Mouse (Mus musculus) retina, postnatal 7 days (tissue): ENCODE measurements around the gene Ppm1l.
"Not testable (repeated sequence)": the region's sequence is repeated elsewhere in the genome, so short reads cannot be mapped to it uniquely, and the experiment has no call there.

Experiments used
- DNase-seq: peaks from one replicate; pipeline ENCODE4 v3.0.0-alpha.2; 2012; ENCODE audit warnings: low read depth, low spot score

The Ppm1l gene

GRCm38 (mm10) chr3:69367916-69368315 lies 51.3 kb downstream of the Ppm1l start:
- no peak for DNase-seq

DNA sequence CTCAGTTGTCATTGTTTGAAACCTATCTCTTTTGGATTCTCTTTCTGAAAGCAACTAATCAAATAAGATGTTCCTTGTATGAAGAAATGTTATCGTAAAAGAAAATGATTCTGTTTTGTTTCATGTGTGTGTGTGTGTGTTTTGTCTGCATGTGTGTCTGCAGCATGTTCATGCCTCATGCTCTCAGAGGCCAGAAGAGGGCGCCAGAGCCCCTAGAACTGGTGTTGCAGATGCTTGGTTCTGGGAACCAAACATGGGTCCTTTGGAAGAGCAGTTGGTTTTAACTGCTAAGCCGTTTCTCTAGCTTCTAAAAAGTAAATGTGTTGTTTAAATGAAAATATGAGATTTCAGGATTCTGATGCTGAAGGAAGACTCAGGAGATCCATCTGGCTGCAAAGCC lies 56.1 kb downstream of the Ppm1l start:
- DNase-seq = no peak

- DNase-seq = peak; percentile 14
These were observed 57.1 kb downstream of the Ppm1l start for GRCm38 (mm10) chr3:69373544-69374306.

DNA sequence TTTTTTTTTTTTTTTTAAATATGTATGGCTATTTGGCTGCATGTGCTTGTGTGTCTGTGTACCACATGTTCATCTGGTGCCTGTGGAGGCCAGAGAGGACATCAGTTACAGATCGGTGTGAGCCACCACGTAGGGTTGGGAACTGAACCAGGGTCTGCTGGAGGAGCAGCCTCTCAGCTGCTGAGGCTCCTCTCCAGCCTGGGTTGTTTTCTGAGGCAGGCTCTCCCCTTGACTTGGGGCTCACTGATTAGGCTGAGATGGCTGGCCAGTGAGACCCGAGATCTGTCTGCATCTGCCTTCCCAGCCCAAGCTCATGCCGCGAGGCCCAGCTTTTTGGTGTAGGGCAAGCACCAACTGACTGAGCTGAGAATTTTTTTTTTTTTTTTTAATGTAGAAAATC lies 57.9 kb downstream of the Ppm1l start:
- no peak for DNase-seq

DNA sequence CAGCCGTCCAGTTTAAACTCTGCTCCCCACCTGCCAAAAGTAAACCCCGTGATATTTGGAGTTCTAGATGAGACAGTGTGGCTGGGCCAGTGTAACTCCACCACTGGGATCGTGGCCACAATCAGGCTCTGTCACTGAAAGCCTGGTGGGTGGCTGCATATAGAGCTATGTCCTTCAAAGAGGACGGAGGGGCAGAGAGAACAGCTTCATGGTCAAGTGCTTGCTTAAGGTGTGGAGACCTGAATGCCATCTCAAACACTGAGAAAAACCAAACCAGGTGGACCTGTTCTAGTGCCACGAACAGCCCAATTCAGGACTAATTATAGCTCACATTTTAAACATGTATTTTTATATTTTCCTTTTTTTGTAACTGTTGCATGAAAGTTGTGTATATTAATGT lies 58.3 kb downstream of the Ppm1l start:
- no peak for DNase-seq

GRCm38 (mm10) chr3:69381213-69381612 lies 64.6 kb downstream of the Ppm1l start:
- DNase-seq = no peak

GRCm38 (mm10) chr3:69391834-69392233 lies 75.2 kb downstream of the Ppm1l start:
- DNase-seq = not testable (repeated sequence)

DNA sequence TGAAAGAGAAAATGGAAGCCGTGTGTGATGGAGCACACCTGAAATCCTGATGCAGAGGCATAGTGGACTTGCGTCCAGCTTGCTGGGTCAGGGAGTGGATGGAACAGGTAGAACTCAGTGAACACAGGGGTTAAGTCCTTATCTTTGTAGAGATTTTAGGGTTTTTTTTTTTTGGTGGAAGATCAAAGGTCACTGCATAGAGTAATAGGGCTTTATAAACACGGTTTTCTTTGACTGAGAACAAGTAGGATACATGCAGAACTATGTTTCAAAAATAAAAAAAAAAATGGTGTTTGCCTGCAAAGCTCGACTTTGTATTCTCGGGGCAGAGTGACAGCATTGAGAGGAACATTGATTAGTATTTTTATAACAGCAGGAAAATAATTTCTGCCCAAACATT lies 75.6 kb downstream of the Ppm1l start:
- no peak for DNase-seq

GRCm38 (mm10) chr3:69393079-69393478 lies 76.4 kb downstream of the Ppm1l start:
- no peak for DNase-seq

DNA sequence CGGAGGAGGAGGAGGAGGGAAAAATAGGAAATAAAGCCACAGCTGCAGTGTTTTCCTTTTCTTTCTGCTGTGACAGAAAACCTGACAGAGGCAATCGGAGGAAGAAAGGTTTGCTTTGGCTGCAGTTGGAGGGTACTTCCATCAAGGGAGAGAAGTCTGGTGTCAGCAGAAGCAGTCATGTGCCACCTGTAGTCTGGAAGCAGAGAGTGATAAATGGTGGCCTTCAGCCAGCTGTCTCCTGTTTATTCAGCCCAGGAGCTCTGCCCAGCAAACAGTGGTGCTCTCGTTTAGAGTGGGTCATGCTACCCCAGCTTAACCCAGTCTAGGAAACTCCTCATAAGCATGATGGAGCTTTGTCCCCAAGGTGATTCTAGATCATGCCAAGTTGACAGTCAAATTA lies 77.3 kb downstream of the Ppm1l start:
- no peak for DNase-seq

- DNase-seq = no peak
These were observed 78.4 kb downstream of the Ppm1l start for GRCm38 (mm10) chr3:69395084-69395483.

GRCm38 (mm10) chr3:69397733-69398132 lies 81.1 kb downstream of the Ppm1l start:
- no peak for DNase-seq

DNA sequence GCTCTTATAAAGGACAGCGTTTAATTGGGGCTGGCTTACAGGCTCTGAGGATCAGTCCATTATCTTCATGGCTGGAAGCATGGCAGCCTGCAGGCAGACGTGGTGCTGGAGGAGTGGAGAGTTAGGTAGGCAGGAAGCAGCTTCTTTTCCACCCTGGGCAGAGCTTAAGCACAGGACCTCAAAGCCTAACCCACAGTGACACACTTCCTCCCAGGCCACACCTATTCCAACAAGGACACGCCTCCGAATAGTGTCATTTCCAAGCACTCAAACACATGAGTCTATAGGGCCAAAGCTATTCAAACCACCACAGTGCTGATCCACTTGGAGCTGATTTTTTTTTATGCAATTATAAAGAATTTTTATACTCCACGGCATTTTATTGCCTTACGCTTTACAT lies 82.7 kb downstream of the Ppm1l start:
- no peak for DNase-seq

GRCm38 (mm10) chr3:69403196-69403595 lies 86.5 kb downstream of the Ppm1l start:
- DNase-seq = no peak

DNA sequence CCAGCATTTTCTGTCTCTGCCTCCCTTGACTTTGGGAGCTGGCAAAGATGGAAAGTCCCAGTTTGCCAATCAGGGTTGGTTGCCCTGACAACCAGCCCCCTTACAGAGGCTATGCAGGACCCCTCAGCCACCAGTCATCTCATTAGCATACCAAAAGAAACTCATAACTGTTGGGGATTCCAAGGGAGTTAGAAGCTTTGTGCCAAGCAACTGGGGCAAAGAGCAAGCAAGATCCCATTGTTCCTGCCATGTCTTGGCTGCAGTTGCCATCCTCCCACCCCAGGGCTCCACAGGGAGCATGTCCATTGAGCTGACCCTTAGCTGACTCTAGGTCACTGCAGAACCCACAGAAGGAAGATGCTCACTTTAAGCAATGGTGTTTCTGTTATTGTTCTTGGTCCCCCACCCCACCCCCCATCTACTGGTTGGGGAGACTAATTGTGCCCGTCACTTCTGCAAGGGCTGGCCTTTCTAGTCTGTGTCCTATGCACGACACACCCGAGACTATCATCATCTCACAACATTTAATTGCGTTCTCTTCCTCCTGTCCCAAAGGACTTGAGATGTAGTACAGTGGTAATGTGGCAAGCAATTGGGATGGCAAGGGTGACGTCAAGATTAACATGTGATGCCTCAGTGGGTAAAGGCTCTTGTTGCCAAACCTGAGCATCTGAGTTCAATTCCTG lies 89.7 kb downstream of the Ppm1l start:
- no peak for DNase-seq

DNA sequence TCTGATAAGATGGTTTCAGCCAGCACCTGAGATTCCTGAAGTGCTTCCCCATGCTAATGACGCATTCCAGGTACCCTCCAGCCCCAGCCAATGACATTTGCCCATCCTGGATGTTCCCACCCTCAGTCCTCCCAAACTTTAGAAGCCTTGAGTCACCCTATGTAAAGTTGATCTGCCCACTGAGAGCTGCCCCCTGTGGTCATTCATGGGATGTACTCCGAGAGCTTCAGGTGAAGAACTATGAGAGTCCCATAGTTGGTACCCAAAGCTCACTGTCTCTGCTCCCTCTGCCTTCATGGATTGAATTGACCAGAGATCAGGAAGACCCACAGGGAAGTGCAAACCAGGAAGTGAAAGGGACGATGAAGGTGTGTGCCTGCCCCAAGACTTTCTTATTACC lies 91.4 kb downstream of the Ppm1l start:
- no peak for DNase-seq

GRCm38 (mm10) chr3:69416112-69416511 lies 99.5 kb downstream of the Ppm1l start:
- DNase-seq = no peak

GRCm38 (mm10) chr3:69422741-69423140 lies 106.1 kb downstream of the Ppm1l start:
- DNase-seq = no peak

DNA sequence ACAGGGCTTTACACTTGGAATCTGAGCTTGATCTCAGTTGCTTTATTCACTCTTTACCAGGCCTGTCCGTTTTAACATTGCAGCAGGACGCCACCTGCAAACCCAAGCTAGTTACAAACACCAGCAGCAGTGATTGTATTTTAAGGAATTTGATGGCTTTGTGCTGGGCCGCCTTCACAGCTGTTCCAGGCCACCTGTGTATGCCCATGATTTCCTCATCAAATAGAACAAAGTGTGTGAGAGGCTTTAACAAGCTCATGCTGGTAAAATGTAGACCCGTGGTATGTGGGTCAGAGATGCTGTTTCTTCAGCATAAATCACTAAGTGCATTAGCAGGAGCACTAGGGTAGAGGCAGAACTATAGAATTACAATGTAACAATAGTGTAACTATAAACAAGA lies 106.7 kb downstream of the Ppm1l start:
- DNase-seq = no peak

GRCm38 (mm10) chr3:69424781-69425180 lies 108.1 kb downstream of the Ppm1l start:
- not testable (repeated sequence) for DNase-seq

- no peak for DNase-seq
These were observed 110.6 kb downstream of the Ppm1l start for GRCm38 (mm10) chr3:69427259-69427658.

- no peak for DNase-seq
These were observed 111.6 kb downstream of the Ppm1l start for GRCm38 (mm10) chr3:69428221-69428620.

- DNase-seq = no peak
These were observed 112.7 kb downstream of the Ppm1l start for GRCm38 (mm10) chr3:69429319-69429718.
